Mouse (Mus musculus) liver, adult 2 months (tissue): ENCODE data around the gene Unc13a. TPM values are rescaled to one million over a fixed set of nuclear protein-coding genes. Genes with fewer than 3 reads are reported as not detected.

Source experiments
- DNase-seq: peaks from one replicate; pipeline ENCODE4 v3.0.0-alpha.2; 2011; ENCODE audit warnings: low read depth, low spot score; ENCODE audit errors: extremely low read depth
- H3K27ac ChIP-seq: fragments of 200-500 bp; replicated peaks from 2 replicates; pipeline ENCODE4 v1.5.1; 2012; ENCODE audit warnings: low read depth, mild to moderate bottlenecking, control low read depth, inconsistent platforms, low read length; ENCODE audit not compliant: insufficient read depth
- H3K27me3 ChIP-seq: fragments of 200-500 bp; 2 replicates; pipeline ENCODE4 v1.6.1; 2012; ENCODE audit warnings: mild to moderate bottlenecking, moderate library complexity, low read length, inconsistent platforms; ENCODE audit not compliant: control insufficient read depth, insufficient read depth
- H3K36me3 ChIP-seq: fragments of 200-500 bp; 2 replicates; pipeline ENCODE4 v1.6.1; 2012; ENCODE audit warnings: low read length, inconsistent platforms; ENCODE audit not compliant: control insufficient read depth, insufficient read depth
- H3K4me1 ChIP-seq: fragments of 200-500 bp; 2 replicates; pipeline ENCODE4 v1.6.1; 2011; ENCODE audit warnings: low read length; ENCODE audit not compliant: control insufficient read depth, insufficient read depth
- H3K4me3 ChIP-seq: fragments of 200-500 bp; 2 replicates; pipeline ENCODE4 v1.5.1; 2011; ENCODE audit warnings: low read depth, mild to moderate bottlenecking, control low read depth, low read length, moderate library complexity; ENCODE audit not compliant: insufficient read depth
- H3K79me2 ChIP-seq: fragments of 200-500 bp; 2 replicates; pipeline ENCODE4 v1.6.1; 2012; ENCODE audit warnings: inconsistent platforms, mild to moderate bottlenecking, low read length, moderate library complexity; ENCODE audit not compliant: control insufficient read depth, insufficient read depth
- H3K9ac ChIP-seq: fragments of 200-500 bp; 2 replicates; pipeline ENCODE4 v1.6.1; 2012; ENCODE audit warnings: low read depth, mild to moderate bottlenecking, control low read depth, inconsistent platforms, low read length
- CTCF ChIP-seq: fragments of 200-500 bp; IDR thresholded peaks from 2 replicates; pipeline ENCODE4 v1.5.1; 2011; ENCODE audit warnings: low read depth, low read length, control low read depth
- POLR2A ChIP-seq: fragments of 200-500 bp; IDR thresholded peaks from 2 replicates; pipeline ENCODE4 v1.6.1; 2011; ENCODE audit warnings: low read length, control low read depth; ENCODE audit not compliant: insufficient read depth; ENCODE audit errors: extremely low read depth
- WGBS: fragments of 180-500 bp; shearing (Covaris S2); methylation state at CpG from one replicate; pipeline ENCODE4 v1.1.7; 2018; 5-methylcytosine and 5-hydroxymethylcytosine counted together
- polyA plus RNA-seq: library from polyadenylated mRNA; depleted of rRNA; stranded (reverse); fragments of >200 nt; gene quantifications from 2 replicates; pipeline ENCODE4 v1.2.3, GENCODE M21; 2012; rRNA removed
- total RNA-seq: library from RNA; depleted of rRNA; stranded (reverse); fragments of >200 nt; gene quantifications from 2 replicates; pipeline ENCODE4 v1.2.3, GENCODE M21; 2014; rRNA removed

The Unc13a gene
- total and polyA plus RNA-seq, 2 experiments, result 0.09 to 0.15 TPM

- Histone ChIP-seq H3K27ac (no peak overlapping the region), H3K79me2 (no peaks in the 10 kb centered on the region), H3K4me1 (no peaks in the 10 kb centered on the region), H3K9ac (no peak overlapping the region), H3K27me3 (no peaks in the 10 kb centered on the region), H3K4me3 (no peak overlapping the region), H3K36me3 (no peaks in the 10 kb centered on the region)
- TF ChIP-seq POLR2A (no peak), CTCF (no peak)
- DNase-seq, result no peak
- 88% methylated on average over 9 of the region's 9 CpGs for WGBS
Measured at GRCm38 (mm10) chr8:71580201-71580600, 91.4 kb downstream of the Unc13a start.

- Histone ChIP-seq H3K36me3 (no peaks in the 10 kb centered on the region), H3K79me2 (0 out of 2 replicates have a peak, but pooled peaks cover under 1% of the 10 kb centered on the region), H3K4me3 (no peak overlapping the region), H3K27me3 (no peaks in the 10 kb centered on the region), H3K27ac (no peak overlapping the region), H3K9ac (no peak overlapping the region), H3K4me1 (no peaks in the 10 kb centered on the region)
- DNase-seq, result no peak
- 73% methylated on average over 14 of the region's 14 CpGs for WGBS
- TF ChIP-seq CTCF (no peak), POLR2A (no peak)
Measured at GRCm38 (mm10) chr8:71579476-71579875, 92.1 kb downstream of the Unc13a start.

GRCm38 (mm10) chr8:71579009-71579408, 92.5 kb downstream of the Unc13a start:
- no peak overlapping the region for H3K27ac ChIP-seq
- no peak for DNase-seq
- no peaks in the 10 kb centered on the region for H3K27me3 ChIP-seq
- TF ChIP-seq CTCF (no peak), POLR2A (no peak)
- H3K36me3 ChIP-seq, result no peaks in the 10 kb centered on the region
- H3K4me3 ChIP-seq, result no peak overlapping the region
- H3K4me1 ChIP-seq, result no peaks in the 10 kb centered on the region
- H3K9ac ChIP-seq, result no peak overlapping the region
- 86% methylated on average over 1 of the region's 1 CpGs for WGBS
- H3K79me2 ChIP-seq, result 0 out of 2 replicates have a peak, but pooled peaks cover 2% of the 10 kb centered on the region

- H3K27me3 ChIP-seq, result no peaks in the 10 kb centered on the region
- H3K4me3 ChIP-seq, result no peak overlapping the region
- no peaks in the 10 kb centered on the region for H3K4me1 ChIP-seq
- H3K79me2 ChIP-seq, result 0 out of 2 replicates have a peak, but pooled peaks cover 2% of the 10 kb centered on the region
- no peak overlapping the region for H3K27ac ChIP-seq
- H3K9ac ChIP-seq, result no peak overlapping the region
- WGBS, result 73% methylated on average over 4 of the region's 4 CpGs
- no peak for DNase-seq
- no peak for TF ChIP-seq POLR2A
- TF ChIP-seq CTCF, result no peak
- no peaks in the 10 kb centered on the region for H3K36me3 ChIP-seq
Measured at GRCm38 (mm10) chr8:71577856-71578387, 93.6 kb downstream of the Unc13a start.

- 67% methylated on average over 1 of the region's 1 CpGs for WGBS
- H3K27me3 ChIP-seq, result no peaks in the 10 kb centered on the region
Measured at GRCm38 (mm10) chr8:71575020-71575419, 96.5 kb downstream of the Unc13a start.

GRCm38 (mm10) chr8:71574426-71574825, 97.1 kb downstream of the Unc13a start:
- H3K27me3 ChIP-seq, result no peaks in the 10 kb centered on the region
- H3K9ac ChIP-seq, result no peak overlapping the region
- H3K27ac ChIP-seq, result no peak overlapping the region
- no peak for DNase-seq
- 80% methylated on average over 7 of the region's 7 CpGs for WGBS
- H3K4me3 ChIP-seq, result no peak overlapping the region
- H3K36me3 ChIP-seq, result no peaks in the 10 kb centered on the region
- no peak for TF ChIP-seq CTCF
- TF ChIP-seq POLR2A, result no peak
- 0 out of 2 replicates have a peak, but pooled peaks cover 2% of the 10 kb centered on the region for H3K79me2 ChIP-seq
- no peaks in the 10 kb centered on the region for H3K4me1 ChIP-seq

More at GRCm38 (mm10) chr8:71575020-71575419, 96.5 kb downstream of the Unc13a start:
- no peak overlapping the region for H3K4me3 ChIP-seq
- no peaks in the 10 kb centered on the region for H3K4me1 ChIP-seq
- DNase-seq, result no peak
- H3K79me2 ChIP-seq, result 0 out of 2 replicates have a peak, but pooled peaks cover 2% of the 10 kb centered on the region
- no peak overlapping the region for H3K27ac ChIP-seq
- no peaks in the 10 kb centered on the region for H3K36me3 ChIP-seq
- TF ChIP-seq CTCF, result no peak
- no peak for TF ChIP-seq POLR2A
- H3K9ac ChIP-seq, result no peak overlapping the region

Other genes with a start within 250 kb of the Unc13a start
- 3.1 and 5.0 TPM in 2 replicates for gene Abhd8, start 208.1 kb downstream of the Unc13a start, total RNA-seq
- 6.7 and 11.7 TPM in 2 replicates for gene Abhd8, start 208.1 kb downstream of the Unc13a start, polyA plus RNA-seq
- gene Mrpl34, start 206.8 kb downstream of the Unc13a start, total RNA-seq, result 35.1 and 48.2 TPM in 2 replicates
- 104 and 123 TPM in 2 replicates for gene Mrpl34, start 206.8 kb downstream of the Unc13a start, polyA plus RNA-seq
- gene Dda1, start 202.6 kb downstream of the Unc13a start, total RNA-seq, result 7.7 and 8.3 TPM in 2 replicates
- gene Dda1, start 202.6 kb downstream of the Unc13a start, polyA plus RNA-seq, result 32.5 and 34.1 TPM in 2 replicates
- 2.3 and 3.8 TPM in 2 replicates for gene Ano8, start 185.8 kb downstream of the Unc13a start, total RNA-seq
- 3.7 and 5.2 TPM in 2 replicates for gene Ano8, start 185.8 kb downstream of the Unc13a start, polyA plus RNA-seq
- gene Gtpbp3, start 183.7 kb downstream of the Unc13a start, total RNA-seq, result 11.6 and 12.7 TPM in 2 replicates
- 12.9 and 15.5 TPM in 2 replicates for gene Gtpbp3, start 183.7 kb downstream of the Unc13a start, polyA plus RNA-seq
- 15.3 and 22.8 TPM in 2 replicates for gene Plvap, start 160.0 kb downstream of the Unc13a start, total RNA-seq
- gene Plvap, start 160.0 kb downstream of the Unc13a start, polyA plus RNA-seq, result 128 and 132 TPM in 2 replicates
- not detected in 2 replicates for gene Ccdc194, start 146.0 kb downstream of the Unc13a start, total RNA-seq
- 0.05 TPM in 1 of 2 replicates, not detected in the other for gene Ccdc194, start 146.0 kb downstream of the Unc13a start, polyA plus RNA-seq
- gene Bst2, start 134.3 kb downstream of the Unc13a start, total RNA-seq, result 603 and 678 TPM in 2 replicates
- 798 and 871 TPM in 2 replicates for gene Bst2, start 134.3 kb downstream of the Unc13a start, polyA plus RNA-seq
- 98.9 and 105 TPM in 2 replicates for gene Mvb12a, start 128.8 kb downstream of the Unc13a start, total RNA-seq
- 164 and 165 TPM in 2 replicates for gene Mvb12a, start 128.8 kb downstream of the Unc13a start, polyA plus RNA-seq
- gene Tmem221, start 112.9 kb downstream of the Unc13a start, total RNA-seq, result 0.46 and 0.47 TPM in 2 replicates
- gene Tmem221, start 112.9 kb downstream of the Unc13a start, polyA plus RNA-seq, result 0.14 and 0.55 TPM in 2 replicates
- gene Nxnl1, start 105.2 kb downstream of the Unc13a start, total RNA-seq, result not detected in 2 replicates
- not detected in 2 replicates for gene Nxnl1, start 105.2 kb downstream of the Unc13a start, polyA plus RNA-seq
- gene Slc27a1, start 102.9 kb downstream of the Unc13a start, total RNA-seq, result 6.8 and 7.2 TPM in 2 replicates
- 12.5 and 15.7 TPM in 2 replicates for gene Slc27a1, start 102.9 kb downstream of the Unc13a start, polyA plus RNA-seq
- gene Pgls, start 79.6 kb downstream of the Unc13a start, total RNA-seq, result 111 and 113 TPM in 2 replicates
- 119 and 124 TPM in 2 replicates for gene Pgls, start 79.6 kb downstream of the Unc13a start, polyA plus RNA-seq
- 0.92 and 1.3 TPM in 2 replicates for gene Fam129c, start 74.1 kb downstream of the Unc13a start, total RNA-seq
- 0.73 and 2.1 TPM in 2 replicates for gene Fam129c, start 74.1 kb downstream of the Unc13a start, polyA plus RNA-seq
- gene Colgalt1, start 60.8 kb downstream of the Unc13a start, total RNA-seq, result 43.2 and 55.0 TPM in 2 replicates
- gene Colgalt1, start 60.8 kb downstream of the Unc13a start, polyA plus RNA-seq, result 65.3 and 77.3 TPM in 2 replicates
- 4.0 and 4.6 TPM in 2 replicates for gene Jak3, start 4.5 kb upstream of the Unc13a start, total RNA-seq
- 5.7 and 7.9 TPM in 2 replicates for gene Jak3, start 4.5 kb upstream of the Unc13a start, polyA plus RNA-seq
- gene Insl3, start 17.5 kb upstream of the Unc13a start, total RNA-seq, result 0.74 and 1.1 TPM in 2 replicates
- 4.9 and 8.2 TPM in 2 replicates for gene Insl3, start 17.5 kb upstream of the Unc13a start, polyA plus RNA-seq
- gene B3gnt3, start 30.0 kb upstream of the Unc13a start, total RNA-seq, result 0.92 and 1.3 TPM in 2 replicates
- gene B3gnt3, start 30.0 kb upstream of the Unc13a start, polyA plus RNA-seq, result 1.5 and 2.6 TPM in 2 replicates
- 0.18 and 0.87 TPM in 2 replicates for gene Fcho1, start 54.0 kb upstream of the Unc13a start, total RNA-seq
- gene Fcho1, start 54.0 kb upstream of the Unc13a start, polyA plus RNA-seq, result 0.44 and 2.8 TPM in 2 replicates
- 3.1 and 3.3 TPM in 2 replicates for gene Zfp709, start 210.3 kb upstream of the Unc13a start, total RNA-seq
- gene Zfp709, start 210.3 kb upstream of the Unc13a start, polyA plus RNA-seq, result 0.18 and 0.46 TPM in 2 replicates
- 3.4 and 3.9 TPM in 2 replicates for gene Zfp882, start 236.9 kb upstream of the Unc13a start, total RNA-seq
- gene Zfp882, start 236.9 kb upstream of the Unc13a start, polyA plus RNA-seq, result 0.16 and 0.76 TPM in 2 replicates
- 12.7 and 16.9 TPM in 2 replicates for gene Zfp617, start 236.9 kb upstream of the Unc13a start, total RNA-seq
- 1.7 and 2.0 TPM in 2 replicates for gene Zfp617, start 236.9 kb upstream of the Unc13a start, polyA plus RNA-seq